Mouse (Mus musculus): ENCODE measurements around the gene Ndfip2. TPM values are rescaled to one million over a fixed set of nuclear protein-coding genes. Genes with fewer than 3 reads are reported as not detected.

Ndfip2 gene
- polyA plus RNA-seq, 1 experiment = 81.6 TPM

DNA sequence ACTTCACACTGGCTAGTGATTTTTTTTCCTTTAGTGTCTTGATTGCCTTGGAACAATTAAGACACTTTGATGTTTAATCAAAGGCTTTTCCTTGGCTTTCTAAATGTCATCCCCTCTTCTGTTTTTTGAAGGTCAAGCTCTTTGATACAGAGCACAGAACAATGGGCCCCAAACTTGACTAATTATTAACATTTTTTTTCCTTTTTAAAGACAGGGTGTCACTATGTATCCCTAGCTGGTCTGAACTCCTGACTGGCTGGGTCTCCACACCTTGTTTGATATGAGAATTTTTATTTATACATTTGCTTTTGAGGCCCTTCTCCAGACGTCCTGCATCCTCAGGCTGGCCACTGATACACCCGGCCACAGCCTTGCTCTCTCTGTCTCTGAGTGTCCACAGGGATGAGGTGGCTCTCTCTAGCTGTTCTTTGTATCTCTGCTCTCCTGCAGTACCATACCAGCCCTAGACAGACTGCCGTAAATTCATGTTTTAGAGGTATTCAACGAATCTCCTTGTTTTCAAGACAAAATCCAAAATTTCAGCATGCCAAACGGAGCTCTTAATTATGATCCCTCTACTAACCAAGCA lies 19.8 kb upstream of the Ndfip2 start:
- Histone ChIP-seq H3K27me3 (replicated peaks; ENCODE audit: control insufficient read depth, insufficient read depth, low read length) (no peaks in the 10 kb centered on the region), H3K4me3 (ENCODE audit: insufficient read depth, low read depth, low read length) (no peak overlapping the region), H3K4me1 (ENCODE audit: control insufficient read depth, insufficient read depth, low read length) (no peaks in the 10 kb centered on the region), H3K27ac (ENCODE audit: insufficient read depth, low read depth, low read length) (no peak overlapping the region), H3K36me3 (ENCODE audit: control insufficient read depth, insufficient read depth, low read length) (no peaks in the 10 kb centered on the region)
- no peak for TF ChIP-seq POLR2A (IDR thresholded peaks at IDR 0.05; ENCODE audit: low read depth, low read length)
- no peak for TF ChIP-seq CTCF (conservative IDR thresholded peaks at IDR 0.05; ENCODE audit: insufficient read depth, insufficient read length, low read depth, low read length)
- 49% methylated on average over 5 of the region's 5 CpGs for WGBS
- DNase-seq = no peak

GRCm38 (mm10) chr14:105240120-105240519 lies 18.3 kb upstream of the Ndfip2 start:
- 80% methylated on average over 10 of the region's 10 CpGs for WGBS
- no peaks in the 10 kb centered on the region for H3K36me3 ChIP-seq (ENCODE audit: control insufficient read depth, insufficient read depth, low read length)
- no peak for TF ChIP-seq POLR2A (IDR thresholded peaks at IDR 0.05; ENCODE audit: low read depth, low read length)
- no peak for TF ChIP-seq CTCF (conservative IDR thresholded peaks at IDR 0.05; ENCODE audit: insufficient read depth, insufficient read length, low read depth, low read length)
- H3K4me3 ChIP-seq (ENCODE audit: insufficient read depth, low read depth, low read length) = no peak overlapping the region
- H3K27me3 ChIP-seq (replicated peaks; ENCODE audit: control insufficient read depth, insufficient read depth, low read length) = no peaks in the 10 kb centered on the region
- no peak for DNase-seq
- H3K4me1 ChIP-seq (ENCODE audit: control insufficient read depth, insufficient read depth, low read length) = no peaks in the 10 kb centered on the region
- no peak overlapping the region for H3K27ac ChIP-seq (ENCODE audit: insufficient read depth, low read depth, low read length)

GRCm38 (mm10) chr14:105243805-105244443 lies 14.4 kb upstream of the Ndfip2 start:
- no peak overlapping the region for H3K27ac ChIP-seq (ENCODE audit: insufficient read depth, low read depth, low read length)
- no peak for DNase-seq
- WGBS = 82% methylated on average over 7 of the region's 7 CpGs
- H3K27me3 ChIP-seq (replicated peaks; ENCODE audit: control insufficient read depth, insufficient read depth, low read length) = no peaks in the 10 kb centered on the region
- H3K4me3 ChIP-seq (ENCODE audit: insufficient read depth, low read depth, low read length) = no peak overlapping the region
- TF ChIP-seq CTCF (conservative IDR thresholded peaks at IDR 0.05; ENCODE audit: insufficient read depth, insufficient read length, low read depth, low read length) = no peak
- TF ChIP-seq POLR2A (IDR thresholded peaks at IDR 0.05; ENCODE audit: low read depth, low read length) = no peak
- no peaks in the 10 kb centered on the region for H3K4me1 ChIP-seq (ENCODE audit: control insufficient read depth, insufficient read depth, low read length)
- no peaks in the 10 kb centered on the region for H3K36me3 ChIP-seq (ENCODE audit: control insufficient read depth, insufficient read depth, low read length)

GRCm38 (mm10) chr14:105251038-105251437 lies 7.3 kb upstream of the Ndfip2 start:
- Histone ChIP-seq H3K36me3 (ENCODE audit: control insufficient read depth, insufficient read depth, low read length) (no peaks in the 10 kb centered on the region), H3K27ac (ENCODE audit: insufficient read depth, low read depth, low read length) (no peak overlapping the region), H3K4me3 (ENCODE audit: insufficient read depth, low read depth, low read length) (no peak overlapping the region), H3K4me1 (ENCODE audit: control insufficient read depth, insufficient read depth, low read length) (peaks cover 3% of the 10 kb centered on the region), H3K27me3 (replicated peaks; ENCODE audit: control insufficient read depth, insufficient read depth, low read length) (no peaks in the 10 kb centered on the region; the same call in 1 of the 2 replicates)
- no peak for DNase-seq
- TF ChIP-seq CTCF (conservative IDR thresholded peaks at IDR 0.05; ENCODE audit: insufficient read depth, insufficient read length, low read depth, low read length) = no peak
- TF ChIP-seq POLR2A (IDR thresholded peaks at IDR 0.05; ENCODE audit: low read depth, low read length) = no peak

DNA sequence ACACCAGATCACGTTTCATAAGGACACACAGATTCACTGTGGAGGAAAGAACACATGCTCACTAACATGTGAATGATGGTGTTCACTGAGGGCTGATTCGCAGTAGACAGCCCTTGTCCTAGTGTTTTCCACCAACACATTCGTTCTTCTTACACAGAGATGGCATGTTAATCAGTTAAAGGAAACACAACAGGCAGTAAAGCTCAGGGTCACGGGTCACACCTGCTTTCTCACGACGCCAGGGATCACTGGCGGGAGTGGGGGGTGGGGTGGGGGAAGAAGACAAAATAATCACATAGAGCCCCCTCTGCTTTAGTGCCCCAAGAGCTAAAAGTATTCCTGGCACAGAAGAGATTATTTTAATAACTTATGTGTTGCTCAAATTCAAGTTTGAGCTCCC lies 5.1 kb upstream of the Ndfip2 start:
- Histone ChIP-seq H3K27me3 (replicated peaks; ENCODE audit: control insufficient read depth, insufficient read depth, low read length) (no peaks in the 10 kb centered on the region; the same call in 1 of the 2 replicates), H3K4me3 (ENCODE audit: insufficient read depth, low read depth, low read length) (no peak overlapping the region), H3K27ac (ENCODE audit: insufficient read depth, low read depth, low read length) (no peak overlapping the region), H3K36me3 (ENCODE audit: control insufficient read depth, insufficient read depth, low read length) (no peaks in the 10 kb centered on the region), H3K4me1 (ENCODE audit: control insufficient read depth, insufficient read depth, low read length) (peaks cover 3% of the 10 kb centered on the region)
- DNase-seq = no peak
- 28% methylated on average over 7 of the region's 7 CpGs for WGBS
- TF ChIP-seq CTCF (conservative IDR thresholded peaks at IDR 0.05; ENCODE audit: insufficient read depth, insufficient read length, low read depth, low read length) = no peak
- TF ChIP-seq POLR2A (IDR thresholded peaks at IDR 0.05; ENCODE audit: low read depth, low read length) = no peak

- H3K36me3 ChIP-seq (ENCODE audit: control insufficient read depth, insufficient read depth, low read length) = no peaks in the 10 kb centered on the region
- H3K27me3 ChIP-seq (replicated peaks; ENCODE audit: control insufficient read depth, insufficient read depth, low read length) = no peaks in the 10 kb centered on the region; the same call in 1 of the 2 replicates
- H3K27ac ChIP-seq (ENCODE audit: insufficient read depth, low read depth, low read length) = no peak overlapping the region
- H3K4me1 ChIP-seq (ENCODE audit: control insufficient read depth, insufficient read depth, low read length) = peaks cover 3% of the 10 kb centered on the region
- DNase-seq = no peak
- WGBS = 86% methylated on average over 5 of the region's 5 CpGs
- TF ChIP-seq POLR2A (IDR thresholded peaks at IDR 0.05; ENCODE audit: low read depth, low read length) = no peak
- TF ChIP-seq CTCF (conservative IDR thresholded peaks at IDR 0.05; ENCODE audit: insufficient read depth, insufficient read length, low read depth, low read length) = no peak
- no peak overlapping the region for H3K4me3 ChIP-seq (ENCODE audit: insufficient read depth, low read depth, low read length)
Observed at GRCm38 (mm10) chr14:105254401-105254800, 4.0 kb upstream of the Ndfip2 start.

GRCm38 (mm10) chr14:105255620-105256019 lies 2.8 kb upstream of the Ndfip2 start:
- Histone ChIP-seq H3K36me3 (ENCODE audit: control insufficient read depth, insufficient read depth, low read length) (no peaks in the 10 kb centered on the region), H3K4me3 (ENCODE audit: insufficient read depth, low read depth, low read length) (no peak overlapping the region), H3K27me3 (replicated peaks; ENCODE audit: control insufficient read depth, insufficient read depth, low read length) (no peaks in the 10 kb centered on the region; the same call in 1 of the 2 replicates), H3K27ac (ENCODE audit: insufficient read depth, low read depth, low read length) (no peak overlapping the region), H3K4me1 (ENCODE audit: control insufficient read depth, insufficient read depth, low read length) (peaks cover 3% of the 10 kb centered on the region)
- peak; percentile 43 for DNase-seq
- TF ChIP-seq POLR2A (IDR thresholded peaks at IDR 0.05; ENCODE audit: low read depth, low read length) (no peak), CTCF (conservative IDR thresholded peaks at IDR 0.05; ENCODE audit: insufficient read depth, insufficient read length, low read depth, low read length) (no peak)
- 45% methylated on average over 7 of the region's 7 CpGs for WGBS
